Mouse (Mus musculus) liver, adult 2 months (tissue): ENCODE data around the gene Arfgap2.

Experiments
- CTCF ChIP-seq: fragments of 200-500 bp; IDR thresholded peaks from 2 replicates; pipeline ENCODE4 v1.5.1; 2011; ENCODE audit warnings: low read depth, low read length, control low read depth
- POLR2A ChIP-seq: fragments of 200-500 bp; IDR thresholded peaks from 2 replicates; pipeline ENCODE4 v1.6.1; 2011; ENCODE audit warnings: low read length, control low read depth; ENCODE audit not compliant: insufficient read depth; ENCODE audit errors: extremely low read depth

DNA sequence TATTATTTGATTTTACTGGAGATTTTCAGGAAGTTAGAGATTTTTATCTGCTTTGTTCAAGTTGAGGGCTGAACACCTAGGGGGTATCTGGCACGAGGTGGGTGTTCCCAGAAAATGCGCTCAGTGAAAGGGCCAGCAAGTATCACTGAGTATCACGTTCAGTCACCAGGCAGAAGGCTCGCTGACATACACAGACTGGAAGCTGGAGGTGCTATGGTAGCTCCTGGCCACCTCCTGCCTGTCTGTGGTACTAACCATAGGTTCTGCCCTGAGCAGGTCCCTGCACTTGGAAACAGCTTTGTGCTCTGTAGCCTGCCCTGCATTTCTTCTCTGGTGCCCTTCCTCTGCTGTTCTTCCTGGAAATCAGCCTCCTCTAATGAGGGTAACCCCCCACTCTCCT is 12.3 kb upstream of the Arfgap2 start:
- TF ChIP-seq CTCF: no peak
- TF ChIP-seq POLR2A: no peak
